Mouse (Mus musculus) olfactory bulb, adult 2 months (tissue): ENCODE data around the gene Letm1. TPM values are rescaled to one million over a fixed set of nuclear protein-coding genes. Genes with fewer than 3 reads are reported as not detected.

Experiments
- H3K27ac ChIP-seq: fragments of 200-500 bp; 2 replicates; pipeline ENCODE4 v1.5.1; 2012; ENCODE audit warnings: low read depth, low read length; ENCODE audit not compliant: insufficient read depth
- H3K4me1 ChIP-seq: fragments of 200-500 bp; 2 replicates; pipeline ENCODE4 v1.6.1; 2012; ENCODE audit warnings: low read length; ENCODE audit not compliant: control insufficient read depth, insufficient read depth
- H3K4me3 ChIP-seq: fragments of 200-500 bp; 2 replicates; pipeline ENCODE4 v1.5.1; 2012; ENCODE audit warnings: mild to moderate bottlenecking, low read depth, low read length, moderate library complexity; ENCODE audit not compliant: insufficient read depth
- CTCF ChIP-seq: fragments of 200-500 bp; IDR thresholded peaks from 2 replicates; pipeline ENCODE4 v1.5.1; 2012; ENCODE audit warnings: low read depth, mild to moderate bottlenecking, low read length, moderate library complexity; ENCODE audit not compliant: insufficient read depth
- POLR2A ChIP-seq: fragments of 200-500 bp; IDR thresholded peaks from 2 replicates; pipeline ENCODE4 v1.6.1; 2012; ENCODE audit warnings: mild to moderate bottlenecking, low read depth, low read length, moderate library complexity; ENCODE audit not compliant: insufficient read depth
- WGBS: fragments of 180-500 bp; shearing (Covaris S2); methylation state at CpG from one replicate; pipeline ENCODE4 v1.1.7; 2018; 5-methylcytosine and 5-hydroxymethylcytosine counted together
- polyA plus RNA-seq: library from polyadenylated mRNA; stranded (reverse); fragments of >200 nt; gene quantifications from 2 replicates; pipeline ENCODE4 v1.2.4, GENCODE M21; 2012; ENCODE audit warnings: low replicate concordance; ENCODE audit not compliant: missing spikeins, insufficient read depth, insufficient read length

Gene Letm1
- polyA plus RNA-seq, 1 experiment = not detected

DNA sequence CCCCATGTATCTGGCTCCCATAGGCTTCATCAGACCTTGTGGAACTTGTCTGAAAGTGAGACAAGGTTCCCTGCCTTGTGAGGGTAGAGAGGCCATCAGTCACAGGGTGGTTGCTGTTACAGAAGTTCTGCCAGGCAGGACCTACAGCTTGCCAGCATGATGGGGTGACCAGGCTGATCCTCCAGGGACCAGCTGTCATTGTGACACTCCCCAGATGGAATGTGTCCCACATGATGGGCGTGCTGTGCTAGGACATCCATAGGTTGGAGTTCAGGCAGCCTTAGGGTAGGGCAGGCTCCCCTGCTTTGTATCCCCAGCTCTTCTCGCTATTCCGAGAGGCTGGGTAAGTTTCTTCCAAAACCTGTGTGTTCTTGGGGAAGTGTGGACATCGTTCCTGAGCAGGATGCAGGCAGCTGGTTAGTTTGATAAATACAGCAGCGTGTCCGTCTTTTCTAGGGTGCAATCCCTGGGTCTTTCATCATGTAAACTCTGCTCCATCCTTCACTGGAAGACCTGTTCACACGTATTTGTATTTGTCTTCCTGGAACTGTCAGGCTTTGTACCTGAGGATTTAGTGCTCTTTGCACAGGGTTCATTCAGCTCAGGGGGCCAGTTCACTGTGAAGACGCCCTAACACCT is 61.6 kb downstream of the Letm1 start:
- no peak overlapping the region for H3K27ac ChIP-seq
- peaks cover 22% of the 10 kb centered on the region for H3K4me1 ChIP-seq
- peak overlapping the region; percentile 48 for H3K4me3 ChIP-seq
- TF ChIP-seq CTCF (no peak), POLR2A (no peak)
- WGBS = 45% methylated on average over 8 of the region's 8 CpGs

DNA sequence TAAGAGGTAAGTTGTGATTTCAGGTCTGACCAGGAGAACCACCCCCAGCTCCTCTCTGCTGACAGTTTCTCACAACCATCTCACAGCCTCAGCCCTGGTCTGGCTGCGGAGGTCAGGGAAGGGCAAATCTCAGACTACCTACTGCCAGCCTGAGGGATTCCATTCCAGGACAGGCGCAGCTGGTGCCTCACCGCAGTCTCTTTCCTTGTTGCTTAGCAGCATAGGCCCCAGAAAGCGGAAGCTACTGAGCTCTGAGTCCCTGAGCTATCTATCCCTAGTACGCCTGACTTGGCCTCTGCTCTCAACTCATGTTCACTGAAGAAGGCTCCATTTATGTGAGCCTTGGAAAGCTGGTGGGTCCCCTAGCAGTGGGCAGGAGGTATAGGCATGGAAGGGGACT is 64.2 kb downstream of the Letm1 start:
- Histone ChIP-seq H3K4me3 (no peak overlapping the region), H3K27ac (no peak overlapping the region), H3K4me1 (peaks cover 19% of the 10 kb centered on the region)
- WGBS = 95% methylated on average over 5 of the region's 5 CpGs
- TF ChIP-seq POLR2A = no peak
- TF ChIP-seq CTCF = no peak

DNA sequence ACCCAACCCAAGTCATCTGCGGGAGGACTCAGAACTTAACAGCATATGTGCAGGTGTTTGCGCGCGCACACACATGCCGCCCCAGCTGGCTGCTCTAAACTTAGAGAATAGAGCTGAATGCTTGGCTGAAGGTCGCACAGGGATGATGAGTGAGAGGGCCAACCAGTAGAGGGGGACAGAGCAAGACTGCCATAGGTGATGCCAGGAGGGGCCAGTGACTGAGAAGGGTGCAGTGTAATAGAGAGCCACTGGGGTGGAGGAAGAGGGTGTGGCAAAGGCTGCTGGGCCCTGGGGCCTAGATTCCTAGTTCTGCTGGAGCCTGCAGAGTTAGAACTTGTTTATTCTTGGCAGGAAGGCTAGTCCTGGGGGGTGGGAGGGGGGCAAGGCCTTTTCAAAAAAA is 66.2 kb downstream of the Letm1 start:
- WGBS = 90% methylated on average over 6 of the region's 6 CpGs
- H3K4me3 ChIP-seq = no peak overlapping the region
- peaks cover 2% of the 10 kb centered on the region; the same call in 1 of the 2 replicates for H3K4me1 ChIP-seq
- TF ChIP-seq POLR2A (no peak), CTCF (no peak)
- H3K27ac ChIP-seq = no peak overlapping the region

DNA sequence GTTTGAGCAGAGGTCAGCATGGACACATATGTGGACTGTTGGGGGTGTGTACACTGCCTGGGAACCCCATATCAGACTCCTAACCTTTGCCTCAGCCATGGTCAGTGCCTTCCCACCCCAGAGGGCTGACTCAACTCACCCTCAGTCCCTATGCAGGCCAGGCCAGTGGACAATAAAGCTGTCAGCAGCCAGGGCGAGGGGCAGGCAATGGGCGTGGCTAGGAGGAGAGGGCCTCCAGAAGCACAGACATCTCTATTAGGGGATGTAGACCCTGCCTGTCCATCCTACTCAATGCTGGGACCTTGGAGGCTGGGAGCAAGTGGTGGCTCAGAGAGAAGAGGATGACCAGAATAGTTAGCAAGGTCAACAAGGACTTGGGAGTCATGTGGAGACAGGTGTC is 67.4 kb downstream of the Letm1 start:
- Histone ChIP-seq H3K4me1 (no peaks in the 10 kb centered on the region; the same call in 1 of the 2 replicates), H3K4me3 (no peak overlapping the region), H3K27ac (no peak overlapping the region)
- WGBS = 83% methylated on average over 2 of the region's 2 CpGs
- TF ChIP-seq POLR2A (no peak), CTCF (no peak)

DNA sequence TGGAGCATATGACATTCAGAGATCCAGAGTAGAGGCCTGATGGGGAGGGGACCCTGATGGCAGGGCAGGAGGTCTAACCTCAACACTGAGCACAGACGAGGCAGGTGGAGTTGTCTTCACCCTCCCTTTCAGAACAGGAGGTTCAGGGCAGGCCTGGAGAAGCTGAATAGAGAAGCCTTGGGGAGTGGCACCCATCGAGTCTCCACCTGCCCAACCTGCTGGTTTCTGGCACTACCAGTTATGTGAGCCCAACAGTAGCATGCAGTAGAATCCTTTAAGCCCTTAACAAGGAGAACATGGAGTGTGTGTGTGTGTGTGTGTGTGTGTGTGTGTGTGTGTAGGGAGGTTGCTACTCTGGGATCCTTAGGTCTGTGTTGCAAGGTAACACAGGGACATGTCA is 70.1 kb downstream of the Letm1 start:
- no peak for TF ChIP-seq CTCF
- TF ChIP-seq POLR2A = no peak
- 90% methylated on average over 2 of the region's 2 CpGs for WGBS
- Histone ChIP-seq H3K27ac (no peak overlapping the region), H3K4me1 (no peaks in the 10 kb centered on the region; the same call in 1 of the 2 replicates), H3K4me3 (no peak overlapping the region)

DNA sequence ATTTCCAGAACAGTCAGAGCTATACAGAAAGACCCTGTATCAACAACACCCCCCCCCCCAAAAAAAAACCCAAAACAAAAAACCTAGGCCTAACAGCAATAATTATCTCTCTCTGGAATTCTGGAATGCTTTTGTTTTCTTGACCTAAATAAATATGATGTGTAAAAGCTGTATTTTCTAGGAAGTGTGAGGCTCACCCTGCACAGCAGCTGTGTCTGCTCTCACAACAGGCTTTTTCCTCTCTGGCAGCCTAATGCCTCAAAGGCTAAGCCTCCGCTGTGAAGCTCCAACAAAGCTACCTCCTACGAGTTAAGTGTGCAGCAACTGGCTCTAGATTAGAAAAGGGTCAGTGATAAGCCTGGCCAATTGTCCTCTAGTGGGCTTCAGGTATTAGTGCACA is 73.6 kb downstream of the Letm1 start:
- H3K4me3 ChIP-seq = no peak overlapping the region
- no peak overlapping the region for H3K27ac ChIP-seq
- peaks cover 13% of the 10 kb centered on the region; the same call in 1 of the 2 replicates for H3K4me1 ChIP-seq
- TF ChIP-seq CTCF (no peak), POLR2A (no peak)
- 30% methylated on average over 2 of the region's 2 CpGs for whole genome bisulfite sequencing

DNA sequence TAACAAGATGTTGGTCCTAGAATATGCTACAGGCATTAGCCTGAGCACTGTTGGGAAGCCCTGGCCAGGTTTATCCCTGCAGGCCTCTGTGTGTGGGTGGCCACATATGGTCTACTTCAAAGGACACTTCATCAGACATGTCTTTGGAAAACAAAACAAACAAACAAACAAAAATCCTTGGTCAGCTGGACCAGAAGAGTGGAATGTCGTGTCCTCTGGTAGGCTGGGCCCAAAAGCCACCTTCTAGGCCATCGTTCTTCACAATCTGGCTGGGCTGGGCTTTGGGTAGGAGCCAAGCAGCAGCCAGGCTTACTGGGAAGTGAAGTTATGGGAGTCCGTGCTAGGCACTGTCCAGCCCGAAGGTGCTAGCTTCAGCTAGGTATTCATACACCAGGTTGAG is 75.5 kb downstream of the Letm1 start:
- Histone ChIP-seq H3K4me3 (no peak overlapping the region), H3K4me1 (peaks cover 13% of the 10 kb centered on the region; the same call in 1 of the 2 replicates), H3K27ac (no peak overlapping the region)
- TF ChIP-seq POLR2A = no peak
- TF ChIP-seq CTCF = no peak
- 89% methylated on average over 4 of the region's 4 CpGs for WGBS

DNA sequence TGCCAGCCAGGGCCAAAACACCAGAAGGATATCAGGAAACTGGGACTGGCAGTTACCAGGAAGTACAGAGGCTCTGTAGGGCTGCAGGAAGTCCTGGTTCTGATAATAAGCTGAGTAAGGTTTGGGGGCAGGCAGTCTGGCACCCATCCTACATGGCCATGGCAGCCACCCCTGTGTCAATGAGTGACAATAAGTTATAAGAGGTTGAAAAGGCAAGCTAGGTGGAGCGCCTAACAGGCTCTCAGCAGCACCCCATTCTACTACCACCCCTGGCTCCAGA is 76.3 kb downstream of the Letm1 start:
- Histone ChIP-seq H3K4me1 (peaks cover 13% of the 10 kb centered on the region; the same call in 1 of the 2 replicates), H3K4me3 (no peak overlapping the region), H3K27ac (no peak overlapping the region)
- 92% methylated on average over 1 of the region's 1 CpGs for WGBS
- TF ChIP-seq CTCF (no peak), POLR2A (no peak)

DNA sequence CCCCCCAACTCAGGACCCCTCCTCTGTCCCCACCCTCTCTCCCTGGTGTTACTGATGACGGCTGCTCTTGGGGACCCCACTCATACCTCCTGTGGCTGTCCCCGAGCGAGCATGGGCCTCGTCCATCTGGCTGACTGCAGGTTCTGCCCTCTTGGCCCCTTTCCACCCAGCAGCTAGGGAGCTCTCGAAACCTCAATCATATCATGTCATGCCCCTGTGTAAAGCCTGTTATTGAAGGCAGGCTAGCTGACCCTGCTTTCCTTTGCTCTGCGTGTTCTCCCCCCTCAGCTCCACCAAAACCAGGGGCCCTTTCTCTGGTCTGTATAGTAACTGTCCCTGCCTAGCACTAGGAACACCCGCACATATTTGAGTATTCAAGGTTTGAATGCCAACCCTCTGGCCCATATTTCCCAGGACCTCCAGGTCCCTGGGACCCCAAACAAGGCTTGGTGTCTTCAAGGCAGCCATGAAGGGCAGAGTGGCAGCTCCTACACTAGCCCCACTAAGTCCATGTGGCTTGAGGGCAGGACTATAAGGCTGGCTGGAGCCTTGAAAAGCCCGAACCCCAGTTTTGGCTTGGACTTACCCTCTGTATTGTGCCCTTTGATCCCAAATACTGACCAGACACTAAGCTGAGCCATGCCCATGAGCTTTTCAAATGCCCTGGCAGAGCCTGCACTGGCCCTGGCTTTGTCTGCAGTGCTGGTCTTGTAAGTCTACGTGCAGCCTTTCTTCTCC is 76.8 kb downstream of the Letm1 start:
- H3K27ac ChIP-seq = no peak overlapping the region
- peaks cover 13% of the 10 kb centered on the region; the same call in 1 of the 2 replicates for H3K4me1 ChIP-seq
- WGBS = 62% methylated on average over 9 of the region's 9 CpGs
- no peak for TF ChIP-seq POLR2A
- H3K4me3 ChIP-seq = no peak overlapping the region
